ENCODE assay signal across 12 mouse cellular contexts in genomic region chr12:119325400-119325799, GRCm38 (mm10). TPM values are rescaled to one million over a fixed set of nuclear protein-coding genes. Genes with fewer than 3 reads are reported as not detected.
DNase-seq lines count a peak whose midpoint lies in the region; ATAC-seq and TF ChIP-seq lines count a peak whose summit lies in the region.
"Had no signal": no experiment of that assay in that cellular context is flagged by ENCODE, and none has a peak within 500 bp of the region (broad histone marks: within the 10 kb centered on the region; RNA-seq: fewer than 3 reads in every experiment).

No protein-coding gene starts in this region.

- no peaks in the 10 kb centered on the region for H3K27me3 ChIP-seq in lung, embryonic 14.5 days (ENCODE audit: insufficient read depth, low read length)
- no peaks in the 10 kb centered on the region for H3K27me3 ChIP-seq in neural tube, embryonic 15.5 days (replicated peaks)

- H3K27ac ChIP-seq in gastrocnemius, adult 2 months, result no peak overlapping the region
- no peak overlapping the region for H3K27ac ChIP-seq in lung, embryonic 14.5 days (ENCODE audit: low read depth)
- no peak overlapping the region for H3K27ac ChIP-seq in neural tube, embryonic 15.5 days (replicated peaks)
- H3K27ac ChIP-seq: heart, embryonic 10.5 days had no signal

- H3K9ac ChIP-seq in lung, embryonic 14.5 days, result no peak overlapping the region
- H3K9ac ChIP-seq in neural tube, embryonic 15.5 days (replicated peaks), result no peak overlapping the region

- DNase-seq in gastrocnemius, adult 2 months, result no peak
- no peak for DNase-seq in gastrocnemius, postnatal 36 days
- DNase-seq in lung, embryonic 14.5 days, result peak; percentile 46
- no peak for DNase-seq in lung, postnatal 4 days
- peak; percentile 77 for DNase-seq in NIH3T3 (ENCODE audit: low read depth)
- peak; percentile 32 to 55 for DNase-seq in kidney, postnatal 36 days
- DNase-seq in natural killer cell, adult 2 months (ENCODE audit: low spot score in 2 of 2), result no peak

- no peak for ATAC-seq in lung, embryonic 14.5 days (ENCODE audit: insufficient read depth)
- no peak for ATAC-seq in neural tube, embryonic 15.5 days (ENCODE audit: low FRiP score)
- ATAC-seq: midbrain, embryonic 16.5 days had no signal

- H3K36me3 ChIP-seq in lung, embryonic 14.5 days (ENCODE audit: insufficient read depth), result no peaks in the 10 kb centered on the region
- H3K36me3 ChIP-seq in neural tube, embryonic 15.5 days, result no peaks in the 10 kb centered on the region
- H3K36me3 ChIP-seq: heart, embryonic 10.5 days had no signal

- peak; percentile 37 for TF ChIP-seq CTCF in gastrocnemius, adult 2 months (IDR thresholded peaks at IDR 0.05)
- TF ChIP-seq CTCF in lung, embryonic 14.5 days (IDR thresholded peaks at IDR 0.05; ENCODE audit: low read depth), result peak; percentile 36

- no peaks in the 10 kb centered on the region for H3K4me1 ChIP-seq in lung, embryonic 14.5 days (ENCODE audit: insufficient read depth)
- no peaks in the 10 kb centered on the region for H3K4me1 ChIP-seq in neural tube, embryonic 15.5 days
- H3K4me1 ChIP-seq: heart, embryonic 10.5 days had no signal

- no peak overlapping the region for H3K4me2 ChIP-seq in lung, embryonic 14.5 days
- no peak overlapping the region for H3K4me2 ChIP-seq in neural tube, embryonic 15.5 days

- intact Hi-C loops in gastrocnemius, adult 2 months (cut with DNase I), result no loop called here
- intact Hi-C loops in gastrocnemius, postnatal 36 days (cut with DNase I), result no loop called here

- no peak overlapping the region for H3K4me3 ChIP-seq in gastrocnemius, adult 2 months
- H3K4me3 ChIP-seq in lung, embryonic 14.5 days (ENCODE audit: low read depth, low read length), result no peak overlapping the region
- H3K4me3 ChIP-seq in neural tube, embryonic 15.5 days (replicated peaks), result no peak overlapping the region
- H3K4me3 ChIP-seq: erythroblast, embryonic 14.5 days; heart, embryonic 10.5 days had no signal

- H3K9me3 ChIP-seq in lung, embryonic 14.5 days (ENCODE audit: low read depth, low read length), result no peaks in the 10 kb centered on the region
- H3K9me3 ChIP-seq in neural tube, embryonic 15.5 days (replicated peaks), result no peaks in the 10 kb centered on the region
- H3K9me3 ChIP-seq: heart, embryonic 10.5 days had no signal

RNA-seq across cellular contexts. Expression of gene Macc1, which starts 11.3 kb away (rescaled TPM):
- total RNA-seq in gastrocnemius, adult 2 months (2021), result not detected
- not detected for total RNA-seq in gastrocnemius, postnatal 36 days (2021)
- 0.71 and 0.74 TPM in 2 replicates for polyA plus RNA-seq in lung, embryonic 14.5 days (2014; fragmentation: Nextera tagmentation; extraction: Ambion mirVana)
- 0.05 and 0.15 TPM in 2 replicates for polyA plus RNA-seq in neural tube, embryonic 15.5 days (2015; fragmentation: Nextera tagmentation; extraction: Ambion mirVana)
- total RNA-seq: MEL had no signal
- polyA plus RNA-seq: erythroblast, embryonic 14.5 days had no signal

Comparison
In these comparisons a context has a peak if more than half of its experiments do, and no peak if none do; other contexts are left out.
1. DNase-seq: peak in lung, embryonic 14.5 days (single experiment), NIH3T3 (single experiment) and kidney, postnatal 36 days (2 of 2); none in gastrocnemius, adult 2 months (single experiment), gastrocnemius, postnatal 36 days (0 of 2), lung, postnatal 4 days (0 of 2) and natural killer cell, adult 2 months (0 of 2).